Mouse (Mus musculus): ENCODE results near the gene Il10ra. TPM values are rescaled to one million over a fixed set of nuclear protein-coding genes. Genes with fewer than 3 reads are reported as not detected.

Gene Il10ra
- total RNA-seq, 2 experiments from 2014 or later, result 3.0 to 4.1 TPM

- no peak for DNase-seq (ENCODE audit: low spot score in 2 of 2)
- intact Hi-C loops (cut with DNase I), result no loop called here
Observed at GRCm38 (mm10) chr9:45267099-45267498, 1.9 kb downstream of the Il10ra start.

DNA sequence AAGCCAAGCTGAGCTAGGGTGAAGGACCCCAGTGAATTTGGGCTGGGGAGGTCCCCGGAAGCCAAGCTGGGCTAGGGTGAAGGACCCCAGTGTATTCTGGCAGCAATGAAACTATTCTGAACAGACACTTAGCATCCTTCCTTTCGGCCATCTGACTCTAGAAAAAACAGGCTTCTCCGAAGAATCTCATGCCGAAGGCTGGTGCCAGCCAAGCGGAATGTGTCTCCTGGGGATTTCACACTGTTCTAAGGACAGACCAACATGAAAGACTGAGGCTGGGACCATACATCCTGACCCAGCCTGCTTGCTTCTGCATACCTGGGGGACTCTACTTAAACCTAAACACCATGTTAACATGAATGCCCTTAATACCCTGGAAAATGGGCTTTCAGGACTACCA, 7.1 kb downstream of the Il10ra start:
- no peak for DNase-seq (ENCODE audit: low spot score in 2 of 2)
- intact Hi-C loops (cut with DNase I), result no loop called here

DNA sequence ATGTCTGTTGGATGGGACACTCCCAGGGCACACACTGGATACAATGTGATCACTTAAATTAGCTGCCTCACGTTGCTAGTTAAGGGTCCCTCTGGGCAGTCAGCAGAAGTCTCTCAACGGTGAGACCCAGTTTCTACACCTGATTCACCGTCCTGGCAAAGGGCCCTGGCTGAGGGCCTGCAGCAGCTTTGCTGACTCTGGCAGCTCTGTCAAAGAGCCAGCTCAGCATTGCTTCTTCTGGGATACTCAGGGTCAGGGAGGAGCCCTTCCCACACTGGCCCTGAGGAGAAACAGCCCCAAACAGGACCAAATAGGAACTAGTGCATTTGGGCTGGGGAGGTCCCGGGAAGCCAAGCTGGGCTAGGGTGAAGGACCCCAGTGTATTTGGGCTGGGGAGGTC, 7.5 kb downstream of the Il10ra start:
- peak in 1 of 2 experiments; percentile 20 for DNase-seq (ENCODE audit: low spot score in 2 of 2)
- intact Hi-C loops (cut with DNase I), result no loop called here

DNA sequence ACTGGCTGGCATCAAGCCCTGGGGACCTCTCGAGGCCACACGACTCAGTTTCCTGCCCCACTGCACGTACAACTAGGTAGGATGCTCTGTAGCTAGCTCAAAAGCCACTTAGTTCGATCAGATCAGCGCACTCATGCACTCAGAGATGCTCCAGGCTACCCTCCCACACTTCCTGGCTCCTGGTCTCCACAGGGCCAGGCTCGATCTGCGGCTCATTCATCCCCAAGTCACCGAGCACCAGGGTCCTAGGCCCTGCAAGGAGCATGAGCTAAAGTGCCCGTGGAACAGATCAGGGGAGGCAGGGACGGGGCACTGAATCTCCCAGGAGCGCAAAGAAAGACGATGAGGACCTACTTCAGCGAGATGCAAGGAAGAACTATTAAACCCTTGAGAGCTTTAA, 9.9 kb downstream of the Il10ra start:
- intact Hi-C loops (cut with DNase I), result no loop called here
- DNase-seq (ENCODE audit: low spot score in 2 of 2), result no peak

GRCm38 (mm10) chr9:45255967-45256366, 13.0 kb downstream of the Il10ra start:
- DNase-seq (ENCODE audit: low spot score in 2 of 2), result no peak
- intact Hi-C loops (cut with DNase I), result no loop called here

DNA sequence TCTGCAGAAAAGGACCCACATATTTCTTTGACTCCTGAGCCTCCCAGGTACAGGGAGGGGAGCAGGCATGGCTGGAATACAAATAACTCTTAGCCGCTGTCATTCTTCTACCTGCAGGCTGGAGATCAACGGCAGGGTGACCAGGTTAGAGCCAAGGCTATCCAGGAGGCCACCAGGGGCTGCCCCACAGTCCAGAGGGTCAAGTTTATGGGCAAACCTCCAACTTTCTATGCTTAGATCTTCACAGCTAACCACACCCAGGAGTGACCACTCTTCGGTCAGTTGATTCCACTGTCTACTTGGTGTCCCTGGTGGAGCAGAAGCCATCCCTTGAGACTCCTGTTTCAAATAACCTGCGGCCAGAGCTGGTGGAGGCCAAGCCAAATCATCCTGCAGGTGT, 13.5 kb downstream of the Il10ra start:
- intact Hi-C loops (cut with DNase I), result no loop called here
- DNase-seq (ENCODE audit: low spot score in 2 of 2), result no peak

DNA sequence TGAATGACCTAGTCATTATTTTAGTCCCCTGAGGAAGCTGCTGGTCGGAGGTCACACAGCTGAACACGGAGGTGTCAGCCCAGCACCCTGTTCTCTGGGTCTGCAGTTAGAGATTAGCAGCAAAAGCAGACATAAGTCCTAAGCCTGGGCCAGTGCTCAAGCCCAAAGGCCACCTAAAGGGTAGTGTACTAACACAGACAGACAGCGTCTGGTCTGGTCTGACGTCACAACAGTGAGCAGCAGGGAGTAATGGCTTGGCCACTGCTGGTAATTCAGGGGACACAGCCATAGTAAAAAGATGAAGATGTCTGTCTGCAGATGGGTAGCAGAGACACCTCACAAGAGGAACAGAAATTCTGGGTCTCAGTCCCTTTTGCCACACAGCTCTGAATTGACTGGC, 14.3 kb downstream of the Il10ra start:
- no peak for DNase-seq (ENCODE audit: low spot score in 2 of 2)
- intact Hi-C loops (cut with DNase I), result no loop called here

GRCm38 (mm10) chr9:45254021-45254420, 14.9 kb downstream of the Il10ra start:
- intact Hi-C loops (cut with DNase I), result no loop called here
- no peak for DNase-seq (ENCODE audit: low spot score in 2 of 2)

DNA sequence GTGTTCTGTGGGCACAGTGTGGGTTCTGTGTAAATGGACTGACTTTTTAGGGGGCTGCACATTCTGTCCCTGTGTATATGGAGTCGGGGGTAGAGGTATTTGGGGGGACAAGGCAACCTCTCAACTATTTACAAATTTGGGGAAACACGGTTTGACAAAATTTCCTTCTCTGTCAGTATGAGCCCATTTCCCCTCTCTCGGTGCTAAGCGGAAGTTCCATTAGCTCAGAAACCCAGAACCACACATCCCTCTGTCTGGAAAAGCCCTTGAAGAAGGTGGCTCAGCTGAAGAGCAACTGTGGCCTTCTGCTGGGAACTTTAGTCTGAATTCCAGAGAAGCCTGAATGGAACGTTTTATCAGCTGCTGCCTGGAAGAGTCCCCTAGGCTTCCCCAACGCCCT, 16.6 kb downstream of the Il10ra start:
- intact Hi-C loops (cut with DNase I), result no loop called here
- no peak for DNase-seq (ENCODE audit: low spot score in 2 of 2)

DNA sequence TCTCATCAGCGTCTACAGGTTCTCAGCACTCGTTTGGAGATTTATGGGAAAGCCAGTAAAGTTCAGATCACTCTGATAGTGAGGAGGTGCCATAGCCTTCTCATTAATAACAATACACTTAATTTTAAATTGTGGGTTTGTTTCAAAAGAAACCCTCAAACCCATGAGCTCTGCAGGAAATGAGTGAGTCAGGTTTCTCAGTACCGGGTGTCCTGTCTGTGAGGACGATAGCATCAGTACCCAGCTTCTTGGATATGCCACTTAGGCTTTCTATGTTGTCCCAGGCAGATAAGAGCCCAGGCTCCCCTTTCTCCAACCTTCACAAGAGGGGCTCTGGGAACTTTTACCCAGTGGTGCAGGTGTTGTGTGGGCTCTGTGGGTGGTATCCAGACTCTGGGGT, 17.0 kb downstream of the Il10ra start:
- intact Hi-C loops (cut with DNase I), result no loop called here
- no peak for DNase-seq (ENCODE audit: low spot score in 2 of 2)

GRCm38 (mm10) chr9:45251281-45251680, 17.7 kb downstream of the Il10ra start:
- no peak for DNase-seq (ENCODE audit: low spot score in 2 of 2)
- intact Hi-C loops (cut with DNase I), result no loop called here

GRCm38 (mm10) chr9:45250306-45250705, 18.6 kb downstream of the Il10ra start:
- intact Hi-C loops (cut with DNase I), result no loop called here
- no peak for DNase-seq (ENCODE audit: low spot score in 2 of 2)

GRCm38 (mm10) chr9:45247536-45247935, 21.4 kb downstream of the Il10ra start:
- intact Hi-C loops (cut with DNase I), result no loop called here
- DNase-seq (ENCODE audit: low spot score in 2 of 2), result peak in 1 of 2 experiments; percentile 18

GRCm38 (mm10) chr9:45246060-45246459, 22.9 kb downstream of the Il10ra start:
- intact Hi-C loops (cut with DNase I), result no loop called here
- peak in 1 of 2 experiments; percentile 35 for DNase-seq (ENCODE audit: low spot score in 2 of 2)

DNA sequence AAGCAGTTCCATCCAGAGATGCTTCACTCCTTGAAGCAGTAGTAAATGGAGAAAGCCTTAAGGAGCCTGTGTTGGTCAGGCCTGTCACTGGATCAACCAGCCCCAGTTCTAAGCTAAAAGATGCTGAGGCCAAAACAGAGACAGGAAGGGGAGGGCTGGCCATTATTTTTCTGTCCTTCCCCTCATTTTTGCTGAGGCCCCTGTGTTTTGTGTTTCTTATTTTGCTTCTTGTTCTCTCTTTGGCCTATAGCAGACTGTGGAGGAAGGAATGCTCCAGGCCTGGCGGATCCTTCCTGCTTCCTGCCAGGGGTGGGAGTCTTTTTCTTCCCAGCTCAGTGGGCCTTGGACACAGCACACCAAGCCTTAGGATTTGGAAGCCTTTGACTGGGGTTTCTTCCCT, 23.5 kb downstream of the Il10ra start:
- intact Hi-C loops (cut with DNase I), result no loop called here
- DNase-seq (ENCODE audit: low spot score in 2 of 2), result no peak

GRCm38 (mm10) chr9:45241397-45241796, 27.6 kb downstream of the Il10ra start:
- intact Hi-C loops (cut with DNase I), result no loop called here
- DNase-seq (ENCODE audit: low spot score in 2 of 2), result no peak

DNA sequence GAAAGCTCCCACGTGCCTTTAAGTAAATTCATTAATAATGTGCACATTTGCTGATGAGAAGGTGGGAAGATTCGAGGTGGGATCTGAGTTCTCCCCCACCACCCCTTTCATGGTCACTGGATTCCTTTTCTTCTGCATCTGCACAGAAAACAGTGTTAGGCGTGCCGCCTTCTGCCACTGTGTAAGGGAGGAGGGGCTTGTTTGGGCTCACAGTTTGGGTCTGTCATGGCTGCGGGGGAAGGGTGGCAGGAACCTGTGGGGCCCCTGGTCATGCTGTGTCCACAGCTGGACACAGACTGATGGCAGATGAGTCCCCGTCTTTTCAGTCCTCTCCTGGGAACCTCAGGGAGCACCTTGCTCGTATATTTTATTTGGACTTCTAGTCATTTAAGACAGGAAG, 32.2 kb downstream of the Il10ra start:
- DNase-seq (ENCODE audit: low spot score in 2 of 2), result no peak
- intact Hi-C loops (cut with DNase I), result no loop called here

- intact Hi-C loops (cut with DNase I), result no loop called here
- DNase-seq (ENCODE audit: low spot score in 2 of 2), result no peak
Observed at GRCm38 (mm10) chr9:45235668-45236227, 33.2 kb downstream of the Il10ra start.

GRCm38 (mm10) chr9:45229359-45229758, 39.6 kb downstream of the Il10ra start:
- intact Hi-C loops (cut with DNase I), result no loop called here
- DNase-seq (ENCODE audit: low spot score in 2 of 2), result no peak

- intact Hi-C loops (cut with DNase I), result loop anchor here (1.0 to 5.0 kb wide), 3 partner anchors 76 to 187 kb away; no protein-coding TSS in a partner anchor
- DNase-seq (ENCODE audit: low spot score in 2 of 2), result peak; percentile 93 to 96
Observed at GRCm38 (mm10) chr9:45221567-45221966, 47.4 kb downstream of the Il10ra start.

GRCm38 (mm10) chr9:45219644-45220043, 49.3 kb downstream of the Il10ra start:
- intact Hi-C loops (cut with DNase I), result loop anchor here (5.0 kb wide), 1 partner anchor 78 kb away; no protein-coding TSS in a partner anchor
- DNase-seq (ENCODE audit: low spot score in 2 of 2), result no peak

DNA sequence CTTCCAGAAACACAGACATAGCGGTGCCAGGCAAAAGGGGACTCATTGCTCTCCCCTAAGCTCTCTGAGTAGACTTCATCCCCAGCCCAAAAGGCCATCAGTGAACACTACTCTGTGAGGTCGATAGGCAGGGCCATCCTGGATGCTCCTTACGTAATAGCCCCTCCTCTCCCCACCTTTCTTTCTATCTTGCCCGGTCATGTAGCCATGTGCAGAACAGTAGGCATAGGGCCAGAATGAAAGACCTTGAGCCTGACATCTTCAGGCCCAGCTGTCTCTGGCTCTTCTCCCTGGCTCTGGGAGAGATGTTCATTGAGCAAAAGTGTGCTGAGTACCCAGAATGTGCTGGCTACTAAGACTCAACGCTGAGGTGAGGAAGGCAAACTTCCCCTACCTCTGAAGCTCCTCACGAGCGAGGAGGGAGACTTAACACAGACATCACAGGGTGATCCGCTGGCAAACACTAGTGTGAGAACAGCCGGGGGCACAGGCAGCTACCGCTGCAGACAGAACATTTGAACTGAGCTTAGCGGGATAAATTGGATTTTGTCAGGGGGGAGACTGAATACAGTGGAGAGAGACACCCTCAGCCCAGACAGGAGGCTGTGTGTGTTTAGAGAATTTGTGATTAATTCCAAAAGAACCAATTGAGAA, 53.3 kb downstream of the Il10ra start:
- intact Hi-C loops (cut with DNase I), result no loop called here
- DNase-seq (ENCODE audit: low spot score in 2 of 2), result no peak

All from left cerebral cortex, postnatal 25 days (tissue).